Mouse (Mus musculus) CH12.LX (cell line): ENCODE results near the gene Prmt3. TPM values are rescaled to one million over a fixed set of nuclear protein-coding genes. Genes with fewer than 3 reads are reported as not detected.

ENCODE experiments used
- DNase-seq: peaks from one replicate; pipeline ENCODE4 v3.0.0-alpha.2; 2013; ENCODE audit errors: extremely low read depth
- H3K27ac ChIP-seq: 2 replicates; pipeline ENCODE4 v1.5.1; 2012; ENCODE audit warnings: low read depth, mild to moderate bottlenecking, control low read depth, moderate library complexity; ENCODE audit not compliant: insufficient read depth
- H3K27me3 ChIP-seq: replicated peaks from 2 replicates; pipeline ENCODE3; 2012; ENCODE audit warnings: inconsistent platforms
- H3K36me3 ChIP-seq, 2 experiments: replicated peaks in 1 of 2; 2 replicates each; pipeline versions ENCODE3 to v1.6.1; 2012; ENCODE audit warnings: inconsistent platforms in 1 of 2, low read length in 1 of 2, mild to moderate bottlenecking in 1 of 2, mixed read lengths in 1 of 2, moderate library complexity in 1 of 2; ENCODE audit not compliant: control insufficient read depth in 1 of 2, insufficient read depth in 1 of 2
- H3K4me1 ChIP-seq, 2 experiments: 2 replicates each; pipeline ENCODE4 v1.6.1; 2012; ENCODE audit warnings: inconsistent platforms in 1 of 2, moderate library complexity in 1 of 2; ENCODE audit not compliant: insufficient read depth in 2 of 2, control insufficient read depth in 1 of 2
- H3K4me2 ChIP-seq: 2 replicates; pipeline ENCODE4 v1.6.1; 2012; ENCODE audit warnings: low read depth, mild to moderate bottlenecking, control low read depth; ENCODE audit not compliant: poor library complexity, insufficient read depth, severe bottlenecking
- H3K4me3 ChIP-seq, 3 experiments: fragments of 150-350 bp in 1 of 3; sonication (generic) in 1 of 3; replicated peaks in 1 of 3; 2 replicates each; pipeline versions ENCODE3 to v1.5.1; 2011 to 2012; ENCODE audit warnings: low read depth in 2 of 3, low read length in 2 of 3, mild to moderate bottlenecking in 2 of 3, moderate library complexity in 2 of 3, control low read depth in 1 of 3, improper control_type of control experiment in 1 of 3, inconsistent platforms in 1 of 3, mixed read lengths in 1 of 3; ENCODE audit not compliant: poor library complexity in 1 of 3
- H3K79me2 ChIP-seq: replicated peaks from 2 replicates; pipeline ENCODE4 v1.6.1; 2012; ENCODE audit warnings: mild to moderate bottlenecking, moderate library complexity; ENCODE audit not compliant: control insufficient read depth, poor library complexity, insufficient read depth, severe bottlenecking; ENCODE audit errors: extremely low read depth
- H3K9ac ChIP-seq: 2 replicates; pipeline ENCODE4 v1.6.1; 2012; ENCODE audit warnings: low read depth, mild to moderate bottlenecking, control low read depth, moderate library complexity; ENCODE audit not compliant: insufficient read depth
- H3K9me3 ChIP-seq: replicated peaks from 2 replicates; pipeline ENCODE3; 2012; ENCODE audit warnings: low read length, inconsistent platforms, mixed read lengths
- BHLHE40 ChIP-seq: IDR thresholded peaks from 2 replicates; pipeline ENCODE4 v1.6.1; 2011; ENCODE audit warnings: mild to moderate bottlenecking, low read depth, low read length, improper control_type of control experiment
- CHD1 ChIP-seq: IDR thresholded peaks from 2 replicates; pipeline ENCODE4 v1.6.1; 2012; ENCODE audit warnings: low read depth, low read length, improper control_type of control experiment, inconsistent platforms
- CHD2 ChIP-seq: IDR thresholded peaks from 2 replicates; pipeline ENCODE4 v1.6.1; 2011; ENCODE audit warnings: low read length, improper control_type of control experiment
- CTCF ChIP-seq, 2 experiments: IDR thresholded peaks in 1 of 2; conservative IDR thresholded peaks in 1 of 2; 2 replicates each; pipeline ENCODE4 v1.5.1; 2011 to 2012; ENCODE audit warnings: low read depth in 2 of 2, low read length in 2 of 2, improper control_type of control experiment in 1 of 2, inconsistent platforms in 1 of 2, mild to moderate bottlenecking in 1 of 2, moderate library complexity in 1 of 2
- E2F4 ChIP-seq: IDR thresholded peaks from 2 replicates; pipeline ENCODE4 v1.6.1; 2011; ENCODE audit warnings: low read depth, low read length, improper control_type of control experiment; ENCODE audit not compliant: insufficient replicate concordance
- ELF1 ChIP-seq: IDR thresholded peaks from 2 replicates; pipeline ENCODE4 v1.6.1; 2014; ENCODE audit warnings: low read depth, mild to moderate bottlenecking, inconsistent platforms, low read length, improper control_type of control experiment
- EP300 ChIP-seq: IDR thresholded peaks from 2 replicates; pipeline ENCODE4 v1.6.1; 2011; ENCODE audit warnings: low read length, improper control_type of control experiment
- ETS1 ChIP-seq: conservative IDR thresholded peaks from 2 replicates; pipeline ENCODE4 v1.6.1; 2012; ENCODE audit warnings: low read depth, mild to moderate bottlenecking, inconsistent platforms, low read length, improper control_type of control experiment, moderate library complexity
- GABPA ChIP-seq: IDR thresholded peaks from 2 replicates; pipeline ENCODE4 v1.6.1; 2012; ENCODE audit warnings: low read depth, low read length, improper control_type of control experiment, inconsistent platforms; ENCODE audit not compliant: insufficient replicate concordance
- HCFC1 ChIP-seq: IDR thresholded peaks from 2 replicates; pipeline ENCODE4 v1.6.1; 2012; ENCODE audit warnings: low read depth, mild to moderate bottlenecking, inconsistent platforms, low read length, improper control_type of control experiment
- IRF4 ChIP-seq: IDR thresholded peaks from 2 replicates; pipeline ENCODE4 v1.6.1; 2014; ENCODE audit warnings: low read depth, mild to moderate bottlenecking, inconsistent platforms, low read length, improper control_type of control experiment
- JUN ChIP-seq: IDR thresholded peaks from 2 replicates; pipeline ENCODE4 v1.6.1; 2011; ENCODE audit warnings: low read depth, mild to moderate bottlenecking, low read length, improper control_type of control experiment, moderate library complexity; ENCODE audit not compliant: insufficient read depth
- JUND ChIP-seq: conservative IDR thresholded peaks from 2 replicates; pipeline ENCODE4 v1.6.1; 2011; ENCODE audit warnings: low read depth, low read length, improper control_type of control experiment
- KAT2A ChIP-seq: IDR thresholded peaks from 2 replicates; pipeline ENCODE4 v1.6.1; 2012; ENCODE audit warnings: low read length, improper control_type of control experiment, inconsistent platforms; ENCODE audit not compliant: insufficient replicate concordance
- MAFK ChIP-seq: IDR thresholded peaks from 2 replicates; pipeline ENCODE4 v1.6.1; 2011; ENCODE audit warnings: low read length, improper control_type of control experiment; ENCODE audit not compliant: insufficient replicate concordance
- MAX ChIP-seq: IDR thresholded peaks from 2 replicates; pipeline ENCODE4 v1.6.1; 2011; ENCODE audit warnings: low read length, improper control_type of control experiment
- MAZ ChIP-seq: IDR thresholded peaks from 2 replicates; pipeline ENCODE4 v1.6.1; 2012; ENCODE audit warnings: low read depth, mild to moderate bottlenecking, inconsistent platforms, low read length, improper control_type of control experiment, moderate library complexity
- MEF2A ChIP-seq: IDR thresholded peaks from 2 replicates; pipeline ENCODE4 v1.6.1; 2014; ENCODE audit warnings: low read depth, mild to moderate bottlenecking, inconsistent platforms, low read length, improper control_type of control experiment, borderline replicate concordance
- MXI1 ChIP-seq: IDR thresholded peaks from 2 replicates; pipeline ENCODE4 v1.6.1; 2011; ENCODE audit warnings: mild to moderate bottlenecking, low read depth, low read length, improper control_type of control experiment
- MYC ChIP-seq: IDR thresholded peaks from 2 replicates; pipeline ENCODE4 v1.6.1; 2011; ENCODE audit warnings: low read depth, mild to moderate bottlenecking, improper control_type of control experiment, low read length
- NELFE ChIP-seq: IDR thresholded peaks from 2 replicates; pipeline ENCODE4 v1.6.1; 2011; ENCODE audit warnings: low read depth, low read length, improper control_type of control experiment
- NRF1 ChIP-seq: IDR thresholded peaks from 2 replicates; pipeline ENCODE4 v1.6.1; 2014; ENCODE audit warnings: low read depth, mild to moderate bottlenecking, inconsistent platforms, low read length, improper control_type of control experiment, moderate library complexity
- PAX5 ChIP-seq: IDR thresholded peaks from 2 replicates; pipeline ENCODE4 v1.6.1; 2012; ENCODE audit warnings: low read length, inconsistent platforms, mixed read lengths
- POLR2A ChIP-seq: IDR thresholded peaks from 2 replicates; pipeline ENCODE4 v1.6.1; 2011; ENCODE audit warnings: low read depth, mild to moderate bottlenecking, improper control_type of control experiment, low read length
- POLR2AphosphoS2 ChIP-seq: IDR thresholded peaks from 2 replicates; pipeline ENCODE4 v1.6.1; 2011; ENCODE audit warnings: low read depth, low read length, improper control_type of control experiment
- RAD21 ChIP-seq: IDR thresholded peaks from 2 replicates; pipeline ENCODE4 v1.6.1; 2011; ENCODE audit warnings: low read depth, mild to moderate bottlenecking, low read length, improper control_type of control experiment, moderate library complexity
- RCOR1 ChIP-seq: conservative IDR thresholded peaks from 2 replicates; pipeline ENCODE4 v1.6.1; 2012; ENCODE audit warnings: low read depth, mild to moderate bottlenecking, inconsistent platforms, low read length, improper control_type of control experiment
- SIN3A ChIP-seq: IDR thresholded peaks from 2 replicates; pipeline ENCODE4 v1.6.1; 2012; ENCODE audit warnings: low read length, improper control_type of control experiment, inconsistent platforms
- SMC3 ChIP-seq: IDR thresholded peaks from 2 replicates; pipeline ENCODE4 v1.6.1; 2011; ENCODE audit warnings: low read depth, low read length, improper control_type of control experiment
- TBP ChIP-seq: conservative IDR thresholded peaks from 2 replicates; pipeline ENCODE4 v1.6.1; 2011; ENCODE audit warnings: low read depth, low read length, improper control_type of control experiment
- TCF12 ChIP-seq: IDR thresholded peaks from 2 replicates; pipeline ENCODE4 v1.6.1; 2014; ENCODE audit warnings: low read depth, mild to moderate bottlenecking, inconsistent platforms, low read length, improper control_type of control experiment
- UBTF ChIP-seq: IDR thresholded peaks from 2 replicates; pipeline ENCODE4 v1.6.1; 2012; ENCODE audit warnings: low read depth, mild to moderate bottlenecking, inconsistent platforms, low read length, improper control_type of control experiment, moderate library complexity
- USF1 ChIP-seq: IDR thresholded peaks from 2 replicates; pipeline ENCODE4 v1.6.1; 2014; ENCODE audit warnings: low read depth, mild to moderate bottlenecking, inconsistent platforms, low read length, improper control_type of control experiment
- USF2 ChIP-seq: conservative IDR thresholded peaks from 2 replicates; pipeline ENCODE4 v1.6.1; 2011; ENCODE audit warnings: low read depth, low read length, improper control_type of control experiment
- ZC3H11A ChIP-seq: IDR thresholded peaks from 2 replicates; pipeline ENCODE4 v1.6.1; 2012; ENCODE audit warnings: low read depth, mild to moderate bottlenecking, inconsistent platforms, low read length, improper control_type of control experiment
- ZKSCAN1 ChIP-seq: IDR thresholded peaks from 2 replicates; pipeline ENCODE4 v1.6.1; 2012; ENCODE audit warnings: low read depth, inconsistent platforms, low read length, improper control_type of control experiment, borderline replicate concordance
- ZMIZ1 ChIP-seq: IDR thresholded peaks from 2 replicates; pipeline ENCODE4 v1.6.1; 2012; ENCODE audit warnings: low read depth, mild to moderate bottlenecking, inconsistent platforms, low read length, improper control_type of control experiment
- ZNF384 ChIP-seq: IDR thresholded peaks from 2 replicates; pipeline ENCODE4 v1.6.1; 2012; ENCODE audit warnings: low read depth, low read length, improper control_type of control experiment, inconsistent platforms
- dilution Hi-C: fragments of 300-500 bp; cut with MboI; formaldehyde crosslinking; loops from 2 replicates; pipeline ENCODE4 v1.14.3; 2020; ENCODE audit warnings: low sequenced_read_pairs; ENCODE audit not compliant: extremely low pct_unique_long_range_greater_than_20kb, extremely low pct_ligation_motif_present
- in situ Hi-C: fragments of 300-500 bp; cut with MboI; formaldehyde crosslinking; loops from 3 replicates; pipeline ENCODE4 v1.14.3; 2019; ENCODE audit warnings: low sequenced_read_pairs, low pct_ligation_motif_present, low pct_unique_long_range_greater_than_20kb, mixed read lengths
- polyA plus RNA-seq: library from polyadenylated mRNA; unstranded; fragments of >175 nt; gene quantifications from 2 replicates; pipeline ENCODE4 v1.2.1, GENCODE M21; 2012; ENCODE audit warnings: low read depth; ENCODE audit not compliant: insufficient read length
- total RNA-seq, 2 experiments: library from RNA; depleted of rRNA; stranded (reverse); fragments of 300-350 nt in 1 of 2; fragments of >200 nt in 1 of 2; gene quantifications; 2 replicates each; pipeline ENCODE4 v1.2.3; 2012 to 2014

Gene Prmt3
- total RNA-seq (2012; rRNA removed) = 47.9 and 54.4 TPM in 2 replicates
- total RNA-seq (2014; rRNA removed) = 86.0 and 91.2 TPM in 2 replicates
- 54.3 and 54.5 TPM in 2 replicates for polyA plus RNA-seq

GRCm38 (mm10) chr7:49778114-49778901 lies at the start of gene Prmt3:
TSS of gene Prmt3 (plus strand) at chr7:49778346.
- H3K27me3 ChIP-seq = no peaks in the 10 kb centered on the region
- H3K4me2 ChIP-seq = peak within 1 kb of the TSS; percentile 17
- DNase-seq = peak; percentile 94
- in situ Hi-C loops = no loop called here
- H3K4me1 ChIP-seq = peaks cover 7 to 23% of the 10 kb centered on the region in 2 experiments; a peak in 3 of 4 replicates
- no peak for TF ChIP-seq KAT2A
- no peak for TF ChIP-seq ZC3H11A
- TF ChIP-seq TCF12 = peak; percentile 37; the same call in 1 of the 2 replicates
- TF ChIP-seq GABPA = no peak
- TF ChIP-seq USF1 = peak; percentile 92
- TF ChIP-seq ZMIZ1 = no peak
- TF ChIP-seq JUND = no peak
- no peak for TF ChIP-seq CHD2
- no peak for TF ChIP-seq E2F4
- TF ChIP-seq MYC = peak; percentile 91
- TF ChIP-seq MAX = peak; percentile 94
- no peak for TF ChIP-seq IRF4
- TF ChIP-seq RCOR1 = no peak
- TF ChIP-seq ELF1 = peak; percentile 97
- no peak for TF ChIP-seq MAZ
- TF ChIP-seq USF2 = peak; percentile 87
- TF ChIP-seq ZKSCAN1 = no peak
- TF ChIP-seq POLR2AphosphoS2 = no peak
- no peak for TF ChIP-seq TBP
- peak; percentile 27 for TF ChIP-seq RAD21
- TF ChIP-seq CHD1 = no peak
- TF ChIP-seq JUN = no peak
- TF ChIP-seq SIN3A = peak; percentile 7; the same call in 1 of the 2 replicates
- TF ChIP-seq ZNF384 = no peak
- peak; percentile 68 for TF ChIP-seq POLR2A
- no peak for TF ChIP-seq UBTF
- TF ChIP-seq MXI1 = peak; percentile 89
- TF ChIP-seq PAX5 = no peak
- no peak for TF ChIP-seq MAFK
- peak; percentile 64 for TF ChIP-seq HCFC1
- TF ChIP-seq BHLHE40 = peak; percentile 75
- peak; percentile 85 for TF ChIP-seq NRF1
- TF ChIP-seq SMC3 = peak; percentile 62
- TF ChIP-seq EP300 = no peak
- 0 out of 2 replicates have a peak, but pooled peaks have one; percentile 16 for TF ChIP-seq NELFE
- no peak for TF ChIP-seq ETS1
- peak; percentile 63 to 76; a peak in 3 of 4 replicates for TF ChIP-seq CTCF (conservative IDR thresholded peaks at IDR 0.05 in 1 of 2, IDR thresholded peaks at IDR 0.05 in 1 of 2; ENCODE audit: low read depth in 2 of 2, low read length in 2 of 2)
- peak; percentile 47 for TF ChIP-seq MEF2A
- no peaks in the 10 kb centered on the region for H3K9me3 ChIP-seq
- peak within 1 kb of the TSS; percentile 46 to 96 (median 76) for H3K4me3 ChIP-seq
- peaks cover 9% of the 10 kb centered on the region for H3K79me2 ChIP-seq
- dilution Hi-C loops = no loop called here
- peak within 1 kb of the TSS; percentile 98 for H3K9ac ChIP-seq
- peak within 1 kb of the TSS; percentile 66 for H3K27ac ChIP-seq
- peaks cover 25 to 37% of the 10 kb centered on the region in 2 experiments for H3K36me3 ChIP-seq
